45 mouse cellular contexts compared by ENCODE assay signal in genomic region chr5:65544616-65545015, GRCm38 (mm10). TPM values are rescaled to one million over a fixed set of nuclear protein-coding genes. Genes with fewer than 3 reads are reported as not detected.
"Had no signal": no experiment of that assay in that cellular context is flagged by ENCODE, and none has a peak within 500 bp of the region (broad histone marks: within the 10 kb centered on the region; RNA-seq: fewer than 3 reads in every experiment).

No protein-coding gene starts in this region.

- H3K9ac ChIP-seq: limb, embryonic 12.5 days; limb, embryonic 13.5 days; limb, embryonic 15.5 days; liver, embryonic 12.5 days; liver, embryonic 13.5 days; liver, embryonic 14.5 days; liver, embryonic 15.5 days; liver, postnatal 0 days; lung, embryonic 14.5 days; lung, embryonic 15.5 days; midbrain, embryonic 12.5 days; midbrain, embryonic 15.5 days; neural tube, embryonic 12.5 days had no signal

- H3K9me3 ChIP-seq: limb, embryonic 10.5 days; limb, embryonic 13.5 days; limb, embryonic 15.5 days; liver, embryonic 12.5 days; liver, embryonic 13.5 days; liver, embryonic 15.5 days; lung, embryonic 15.5 days; megakaryocyte, embryonic 14.5 days; midbrain, embryonic 10.5 days; midbrain, embryonic 12.5 days; midbrain, embryonic 15.5 days; neural tube, embryonic 12.5 days had no signal

- H3K4me3 ChIP-seq: left cerebral cortex, adult 2 months; limb, embryonic 10.5 days; limb, embryonic 12.5 days; limb, embryonic 13.5 days; limb, embryonic 15.5 days; liver, embryonic 12.5 days; liver, embryonic 13.5 days; liver, embryonic 15.5 days; lung, embryonic 15.5 days; megakaryocyte, embryonic 14.5 days; midbrain, embryonic 10.5 days; midbrain, embryonic 12.5 days; midbrain, embryonic 15.5 days; myocyte; neural tube, embryonic 12.5 days had no signal

- ATAC-seq: liver, embryonic 12.5 days; liver, postnatal 0 days; lung, postnatal 0 days; midbrain, embryonic 15.5 days; midbrain, embryonic 16.5 days had no signal

- DNase-seq: left cerebral cortex, postnatal 4 days; liver; liver, embryonic 13.5 days; liver, postnatal 0 days; lung, adult 18-20 months; lung, adult 2 months; lung, embryonic 14.5 days; lung, postnatal 10 days; lung, postnatal 14 days; lung, postnatal 36 days; lung, postnatal 4 days; midbrain, embryonic 14.5 days had no signal

- H3K27ac ChIP-seq: left cerebral cortex, adult 2 months; limb, embryonic 10.5 days; limb, embryonic 12.5 days; limb, embryonic 13.5 days; limb, embryonic 15.5 days; liver, embryonic 12.5 days; liver, embryonic 13.5 days; liver, embryonic 14.5 days; liver, embryonic 15.5 days; lung, embryonic 15.5 days; macrophage; midbrain, embryonic 10.5 days; midbrain, embryonic 12.5 days; midbrain, embryonic 15.5 days; neural tube, embryonic 12.5 days had no signal

- H3K4me1 ChIP-seq: lung, embryonic 15.5 days; midbrain, embryonic 10.5 days; neural tube, embryonic 12.5 days had no signal

- H3K36me3 ChIP-seq: limb, embryonic 15.5 days; lung, embryonic 15.5 days; midbrain, embryonic 12.5 days; midbrain, embryonic 15.5 days; neural tube, embryonic 12.5 days had no signal

- H3K27me3 ChIP-seq: limb, embryonic 12.5 days; limb, embryonic 13.5 days; limb, embryonic 15.5 days; liver, embryonic 12.5 days; liver, embryonic 13.5 days; liver, embryonic 15.5 days; lung, embryonic 15.5 days; megakaryocyte, embryonic 14.5 days; midbrain, embryonic 12.5 days; midbrain, embryonic 15.5 days; neural tube, embryonic 12.5 days had no signal

- H3K4me2 ChIP-seq: limb, embryonic 12.5 days; limb, embryonic 13.5 days; limb, embryonic 15.5 days; liver, embryonic 11.5 days; liver, embryonic 12.5 days; liver, embryonic 13.5 days; liver, embryonic 15.5 days; lung, embryonic 14.5 days; lung, embryonic 15.5 days; midbrain, embryonic 12.5 days; midbrain, embryonic 15.5 days; neural tube, embryonic 12.5 days had no signal

RNA-seq across cellular contexts. Expression of gene Gm43552, which starts 52.0 kb away (rescaled TPM):
- total RNA-seq: left cerebral cortex, adult 2 months; left cerebral cortex, postnatal 10 days; left cerebral cortex, postnatal 25 days; left cerebral cortex, postnatal 36 days; left cerebral cortex, postnatal 4 days; liver, adult 2 months; megakaryocyte progenitor cell, adult 5-6 weeks; megakaryocyte, adult 5-6 weeks; megakaryocyte-erythroid progenitor cell, adult 5-6 weeks; midbrain, postnatal 0 days; monocyte, adult 5-6 weeks had no signal
- polyA plus RNA-seq: limb, embryonic 10.5 days; limb, embryonic 11.5 days; limb, embryonic 12.5 days; limb, embryonic 13.5 days; limb, embryonic 14.5 days; limb, embryonic 15.5 days; liver, embryonic 11.5 days; liver, embryonic 12.5 days; liver, embryonic 14.5 days; liver, embryonic 15.5 days; liver, embryonic 16.5 days; liver, postnatal 0 days; lung, adult 2 months; lung, embryonic 14.5 days; lung, embryonic 15.5 days; lung, embryonic 16.5 days; lung, postnatal 0 days; macrophage; midbrain, embryonic 10.5 days; midbrain, embryonic 12.5 days; midbrain, embryonic 16.5 days; midbrain, postnatal 0 days; myocyte; neural tube, embryonic 11.5 days; neural tube, embryonic 12.5 days had no signal
